Mouse (Mus musculus) liver, embryonic 14.5 days (tissue): ENCODE data around the gene Adgrb2. TPM values are rescaled to one million over a fixed set of nuclear protein-coding genes. Genes with fewer than 3 reads are reported as not detected.

Experiments
- ATAC-seq: fragments of 200-750 bp; cut with Nextera tagmentation; 2 replicates; pipeline ENCODE4 v1.8.0; 2017; ENCODE audit warnings: moderate number of reproducible peaks, mild to moderate bottlenecking, moderate library complexity; ENCODE audit not compliant: insufficient read depth
- DNase-seq, 3 experiments: peaks; one replicate each; pipeline ENCODE4 v3.0.0-alpha.2; 2012 to 2013; ENCODE audit warnings: low read depth in 3 of 3, low spot score in 3 of 3
- H3K27ac ChIP-seq: fragments of 300-500 bp; sonication (generic); 2 replicates; pipeline ENCODE4 v1.5.1; 2014; ENCODE audit warnings: moderate library complexity, mild to moderate bottlenecking, control low read depth, inconsistent platforms
- H3K27me3 ChIP-seq: fragments of 300-500 bp; sonication (generic); 2 replicates; pipeline ENCODE4 v1.6.1; 2014; ENCODE audit warnings: mild to moderate bottlenecking, low read length, moderate library complexity; ENCODE audit not compliant: control insufficient read depth, insufficient read depth
- H3K36me3 ChIP-seq: fragments of 300-500 bp; sonication (generic); replicated peaks from 2 replicates; pipeline ENCODE4 v1.6.1; 2014; ENCODE audit warnings: low read depth; ENCODE audit not compliant: control insufficient read depth, insufficient read depth
- H3K4me1 ChIP-seq, 2 experiments: fragments of 200-500 bp in 1 of 2; fragments of 300-500 bp in 1 of 2; sonication (generic) in 1 of 2; replicated peaks; 2 replicates each; pipeline ENCODE4 v1.6.1; 2012 to 2014; ENCODE audit warnings: antibody characterized with exemption in 1 of 2, inconsistent platforms in 1 of 2, low read length in 1 of 2; ENCODE audit not compliant: control insufficient read depth in 2 of 2, insufficient read depth in 2 of 2
- H3K4me2 ChIP-seq: fragments of 300-500 bp; sonication (generic); 2 replicates; pipeline ENCODE4 v1.6.1; 2014; ENCODE audit warnings: low read depth, mild to moderate bottlenecking, control low read depth, moderate library complexity
- H3K4me3 ChIP-seq, 2 experiments: fragments of 200-500 bp in 1 of 2; fragments of 300-500 bp in 1 of 2; sonication (generic) in 1 of 2; 2 replicates each; pipeline ENCODE4 v1.5.1; 2012 to 2014; ENCODE audit warnings: low read depth in 2 of 2, low read length in 2 of 2, mild to moderate bottlenecking in 2 of 2, control low read depth in 1 of 2, inconsistent platforms in 1 of 2, moderate library complexity in 1 of 2; ENCODE audit not compliant: insufficient read depth in 1 of 2
- H3K9ac ChIP-seq: fragments of 300-500 bp; sonication (generic); replicated peaks from 2 replicates; pipeline ENCODE4 v1.6.1; 2014; ENCODE audit warnings: mild to moderate bottlenecking, control low read depth, moderate library complexity
- H3K9me3 ChIP-seq: fragments of 300-500 bp; sonication (generic); 2 replicates; pipeline ENCODE4 v1.6.1; 2016; ENCODE audit warnings: low read length, mixed read lengths; ENCODE audit not compliant: control insufficient read depth
- CTCF ChIP-seq: IDR thresholded peaks from 2 replicates; pipeline ENCODE4 v1.5.1; 2016; ENCODE audit warnings: antibody characterized with exemption, low read depth, control low read depth
- EP300 ChIP-seq: IDR thresholded peaks from 2 replicates; pipeline ENCODE4 v1.6.1; 2016; ENCODE audit warnings: antibody characterized with exemption, low read depth
- whole genome bisulfite sequencing: fragments of 180-500 bp; shearing (Covaris S2); extraction: QIAGEN DNeasy Blood & Tissue Kit; methylation state at CpG from one replicate; pipeline ENCODE4 v1.1.7; 2014; ENCODE audit not compliant: insufficient replicate concordance; 5-methylcytosine and 5-hydroxymethylcytosine counted together
- polyA plus RNA-seq, 2 experiments: library from polyadenylated mRNA; depleted of rRNA in 1 of 2; stranded (reverse) in 1 of 2; unstranded in 1 of 2; fragments of >200 nt; fragmentation: Nextera tagmentation in 1 of 2; extraction: Ambion mirVana in 1 of 2; gene quantifications; 2 replicates each; pipeline versions ENCODE4 v1.2.1 to v1.2.3; 2012 to 2014

The Adgrb2 gene
- polyA plus RNA-seq, 2 experiments, result 0.15 to 0.22 TPM

DNA sequence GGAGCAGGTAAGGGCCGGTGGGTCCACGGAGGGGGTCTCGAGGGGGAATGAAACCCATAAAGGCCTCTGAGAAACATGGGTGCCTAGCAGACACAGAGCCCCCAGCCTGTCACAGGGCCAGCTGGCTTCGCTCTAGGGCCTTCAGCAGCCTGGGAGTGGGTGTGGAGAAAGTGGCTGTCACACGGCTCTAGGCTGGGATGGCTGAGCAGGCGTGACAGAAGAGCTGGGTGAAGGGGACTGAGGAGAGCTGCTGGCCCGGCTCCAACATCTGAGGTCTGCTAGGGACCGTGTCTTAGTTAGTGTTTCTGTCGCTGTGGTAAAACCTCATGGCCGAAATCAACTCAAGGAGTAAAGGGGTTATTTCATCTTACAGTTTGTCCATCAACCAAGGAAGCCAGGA lies 17.5 kb downstream of the Adgrb2 start:
- Histone ChIP-seq H3K36me3 (no peaks in the 10 kb centered on the region), H3K27ac (no peak overlapping the region), H3K4me1 (no peaks in the 10 kb centered on the region), H3K27me3 (peaks cover 1% of the 10 kb centered on the region; the same call in 1 of the 2 replicates), H3K4me2 (no peak overlapping the region), H3K4me3 (no peak overlapping the region), H3K9me3 (no peaks in the 10 kb centered on the region), H3K9ac (no peak overlapping the region)
- TF ChIP-seq CTCF (no peak), EP300 (no peak)
- 57% methylated on average over 10 of the region's 10 CpGs for WGBS
- ATAC-seq, result no peak
- no peak for DNase-seq

DNA sequence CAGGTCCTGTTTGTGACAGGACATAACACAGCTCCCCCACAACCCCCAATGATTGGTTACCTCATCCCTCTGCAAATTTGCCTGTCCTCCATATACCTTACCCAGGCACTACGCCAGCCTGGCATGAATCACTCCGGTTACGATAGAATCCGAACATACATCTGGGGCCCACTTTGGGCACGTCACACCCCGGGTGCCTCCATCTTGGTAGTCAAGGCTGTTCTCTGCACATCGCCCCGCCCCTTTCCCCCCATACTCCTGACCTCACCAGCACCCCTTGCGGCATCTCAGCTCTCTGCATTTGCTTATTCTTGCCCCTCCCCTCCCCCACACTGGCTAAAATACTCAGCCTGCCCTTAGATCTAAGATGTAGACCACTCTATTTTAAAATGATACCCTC lies 20.9 kb downstream of the Adgrb2 start:
- Histone ChIP-seq H3K4me3 (no peak overlapping the region), H3K4me2 (no peak overlapping the region), H3K9ac (no peak overlapping the region), H3K9me3 (no peaks in the 10 kb centered on the region), H3K27me3 (peaks cover 6% of the 10 kb centered on the region; the same call in 1 of the 2 replicates), H3K27ac (no peak overlapping the region), H3K36me3 (no peaks in the 10 kb centered on the region), H3K4me1 (no peaks in the 10 kb centered on the region)
- TF ChIP-seq CTCF, result 0 out of 2 replicates have a peak, but pooled peaks have one; percentile 7
- no peak for TF ChIP-seq EP300
- WGBS, result 48% methylated on average over 9 of the region's 9 CpGs
- DNase-seq (no peak), ATAC-seq (no peak)

DNA sequence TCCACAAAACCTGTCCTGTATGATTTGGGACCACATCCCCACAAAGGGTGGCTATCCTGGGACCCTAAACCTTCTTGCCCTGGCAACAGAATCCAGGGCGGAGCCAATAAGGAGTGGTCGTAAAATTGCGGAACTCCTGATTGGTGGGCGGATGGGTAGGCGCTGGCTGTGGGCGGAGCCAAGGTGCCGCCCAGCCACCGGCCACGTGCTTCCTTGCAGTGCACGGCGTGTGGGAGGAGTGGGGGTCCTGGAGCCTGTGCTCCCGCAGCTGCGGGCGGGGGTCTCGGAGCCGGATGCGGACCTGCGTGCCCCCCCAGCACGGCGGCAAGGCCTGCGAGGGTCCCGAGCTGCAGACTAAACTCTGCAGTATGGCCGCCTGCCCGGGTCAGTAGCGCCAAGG lies 21.9 kb downstream of the Adgrb2 start:
- TF ChIP-seq EP300 (no peak), CTCF (no peak)
- Histone ChIP-seq H3K27me3 (peaks cover 6% of the 10 kb centered on the region; the same call in 1 of the 2 replicates), H3K4me1 (no peaks in the 10 kb centered on the region), H3K4me3 (no peak overlapping the region), H3K27ac (no peak overlapping the region), H3K9ac (no peak overlapping the region), H3K9me3 (no peaks in the 10 kb centered on the region), H3K36me3 (no peaks in the 10 kb centered on the region), H3K4me2 (peak overlapping the region; percentile 30; the same call in 1 of the 2 replicates)
- WGBS, result 10% methylated on average over 25 of the region's 25 CpGs
- ATAC-seq (no peak), DNase-seq (no peak)

DNA sequence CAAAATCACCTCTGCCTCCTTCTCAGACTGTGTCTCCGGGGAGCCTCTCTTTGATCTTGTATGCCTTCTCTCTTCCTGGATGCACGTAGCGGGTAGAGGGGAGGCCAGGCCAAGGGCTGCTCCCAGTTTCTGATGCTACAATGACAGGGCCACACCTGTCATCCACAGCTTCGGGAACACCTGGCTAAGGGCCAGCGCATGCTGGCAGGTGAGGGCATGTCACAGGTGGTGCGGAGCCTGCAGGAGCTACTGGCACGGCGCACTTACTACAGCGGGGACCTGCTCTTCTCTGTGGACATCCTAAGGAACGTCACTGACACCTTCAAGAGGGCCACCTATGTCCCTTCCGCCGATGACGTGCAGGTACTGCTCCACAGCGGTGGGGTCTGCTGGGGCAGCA lies 24.4 kb downstream of the Adgrb2 start:
- Histone ChIP-seq H3K4me3 (no peak overlapping the region), H3K9ac (no peak overlapping the region), H3K9me3 (no peaks in the 10 kb centered on the region), H3K27ac (no peak overlapping the region), H3K4me2 (no peak overlapping the region), H3K27me3 (peaks cover 6% of the 10 kb centered on the region; the same call in 1 of the 2 replicates), H3K36me3 (no peaks in the 10 kb centered on the region), H3K4me1 (no peaks in the 10 kb centered on the region)
- no peak for TF ChIP-seq CTCF
- no peak for TF ChIP-seq EP300
- ATAC-seq (no peak), DNase-seq (no peak)
- WGBS, result 56% methylated on average over 14 of the region's 14 CpGs

DNA sequence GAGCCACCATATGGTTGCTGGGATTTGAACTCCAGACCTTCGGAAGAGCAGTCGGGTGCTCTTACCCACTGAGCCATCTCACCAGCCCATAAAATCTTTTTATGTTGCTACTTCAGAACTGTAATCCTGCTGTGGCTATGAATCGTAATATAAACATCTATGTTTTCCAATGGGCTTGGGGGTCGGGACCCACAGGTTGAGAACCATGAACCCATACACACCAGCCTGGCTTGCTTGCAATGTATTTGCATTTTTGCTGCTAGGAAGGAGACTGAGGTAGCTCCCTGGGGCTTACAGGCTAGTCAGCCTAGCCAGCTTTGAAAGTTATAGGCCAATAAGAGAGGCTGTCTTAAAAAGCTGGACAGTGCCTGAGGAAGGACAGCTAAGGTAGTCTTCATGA lies 26.1 kb downstream of the Adgrb2 start:
- ATAC-seq, result no peak
- Histone ChIP-seq H3K4me1 (no peaks in the 10 kb centered on the region), H3K9me3 (no peaks in the 10 kb centered on the region), H3K4me3 (no peak overlapping the region), H3K27me3 (peaks cover 6% of the 10 kb centered on the region; the same call in 1 of the 2 replicates), H3K36me3 (no peaks in the 10 kb centered on the region), H3K27ac (no peak overlapping the region), H3K4me2 (no peak overlapping the region), H3K9ac (no peak overlapping the region)
- DNase-seq, result no peak
- TF ChIP-seq EP300 (no peak), CTCF (no peak)
- 66% methylated on average over 4 of the region's 4 CpGs for WGBS
